Mouse (Mus musculus) midbrain, postnatal 0 days (tissue): ENCODE measurements around the gene Nek6. TPM values are rescaled to one million over a fixed set of nuclear protein-coding genes. Genes with fewer than 3 reads are reported as not detected.

Experiments used
- ATAC-seq: fragments of 200-750 bp; cut with Nextera tagmentation; 2 replicates; pipeline ENCODE4 v1.8.0; 2017; ENCODE audit warnings: moderate number of reproducible peaks, mild to moderate bottlenecking, moderate TSS enrichment, moderate library complexity; ENCODE audit not compliant: low FRiP score
- DNase-seq: peaks from one replicate; pipeline ENCODE4 v3.0.0-alpha.2; 2015; ENCODE audit warnings: low spot score
- H3K27ac ChIP-seq: fragments of 300-500 bp; sonication (generic); 2 replicates; pipeline ENCODE4 v1.5.1; 2014; ENCODE audit warnings: low read depth, mild to moderate bottlenecking, low read length, mixed read lengths
- H3K27me3 ChIP-seq: fragments of 300-500 bp; sonication (generic); 2 replicates; pipeline ENCODE4 v1.6.1; 2014; ENCODE audit warnings: low read length, control low read depth, mixed read lengths; ENCODE audit not compliant: insufficient read depth
- H3K36me3 ChIP-seq: fragments of 300-500 bp; sonication (generic); 2 replicates; pipeline ENCODE4 v1.6.1; 2014; ENCODE audit warnings: low read length, control low read depth, mixed read lengths; ENCODE audit not compliant: insufficient read depth
- H3K4me1 ChIP-seq: fragments of 300-500 bp; sonication (generic); 2 replicates; pipeline ENCODE4 v1.6.1; 2014; ENCODE audit warnings: mild to moderate bottlenecking, control low read depth, antibody characterized with exemption, low read length, mixed read lengths; ENCODE audit not compliant: insufficient read depth
- H3K4me2 ChIP-seq: fragments of 300-500 bp; sonication (generic); 2 replicates; pipeline ENCODE4 v1.6.1; 2014; ENCODE audit warnings: low read depth, mild to moderate bottlenecking, low read length, mixed read lengths; ENCODE audit not compliant: poor library complexity, severe bottlenecking
- H3K4me3 ChIP-seq: fragments of 300-500 bp; sonication (generic); 2 replicates; pipeline ENCODE4 v1.5.1; 2014; ENCODE audit warnings: low read depth, mild to moderate bottlenecking, low read length, moderate library complexity
- H3K9ac ChIP-seq: fragments of 300-500 bp; sonication (generic); replicated peaks from 2 replicates; pipeline ENCODE4 v1.6.1; 2014; ENCODE audit warnings: mild to moderate bottlenecking, low read length, moderate library complexity, mixed read lengths; ENCODE audit not compliant: poor library complexity, severe bottlenecking
- H3K9me3 ChIP-seq: fragments of 300-500 bp; sonication (generic); 2 replicates; pipeline ENCODE4 v1.6.1; 2016; ENCODE audit warnings: low read length, control low read depth
- CTCF ChIP-seq: IDR thresholded peaks from 2 replicates; pipeline ENCODE4 v1.5.1; 2016; ENCODE audit warnings: antibody characterized with exemption, mild to moderate bottlenecking
- WGBS: fragments of 180-500 bp; shearing (Covaris S2); extraction: QIAGEN DNeasy Blood & Tissue Kit; methylation state at CpG from one replicate; pipeline ENCODE4 v1.1.7; 2014; 5-methylcytosine and 5-hydroxymethylcytosine counted together
- polyA plus RNA-seq: library from polyadenylated mRNA; unstranded; fragments of >200 nt; fragmentation: Nextera tagmentation; extraction: Ambion mirVana; gene quantifications from 2 replicates; pipeline ENCODE4 v1.2.1, GENCODE M21; 2015
- total RNA-seq: library from RNA; depleted of rRNA; stranded (reverse); fragments of >200 nt; gene quantifications from 2 replicates; pipeline ENCODE4 v1.2.3, GENCODE M21; 2014

Nek6 gene
- total and polyA plus RNA-seq, 2 experiments from 2014 or later, result 22.8 to 56.0 TPM

- H3K4me1 ChIP-seq, result no peaks in the 10 kb centered on the region
- no peak overlapping the region for H3K4me2 ChIP-seq
- ATAC-seq (peak; percentile 53; the same call in 1 of the 2 replicates), DNase-seq (peak; percentile 84)
- no peaks in the 10 kb centered on the region for H3K9me3 ChIP-seq
- WGBS, result 34% methylated on average over 6 of the region's 6 CpGs
- peak; percentile 84 for TF ChIP-seq CTCF
- H3K4me3 ChIP-seq, result no peak overlapping the region
- no peaks in the 10 kb centered on the region for H3K27me3 ChIP-seq
- no peak overlapping the region for H3K27ac ChIP-seq
- H3K9ac ChIP-seq, result peak overlapping the region; percentile 46
- peaks cover 18% of the 10 kb centered on the region; the same call in 1 of the 2 replicates for H3K36me3 ChIP-seq
Measured at GRCm38 (mm10) chr2:38591751-38592459, 80.5 kb downstream of the Nek6 start.

GRCm38 (mm10) chr2:38594874-38595273 lies 83.4 kb downstream of the Nek6 start:
- 51% methylated on average over 7 of the region's 7 CpGs for WGBS
- DNase-seq, result no peak

GRCm38 (mm10) chr2:38597896-38598295 lies 86.5 kb downstream of the Nek6 start:
- no peak overlapping the region for H3K27ac ChIP-seq
- H3K9me3 ChIP-seq, result no peaks in the 10 kb centered on the region
- WGBS, result 94% methylated on average over 1 of the region's 1 CpGs

More at GRCm38 (mm10) chr2:38594874-38595273, 83.4 kb downstream of the Nek6 start:
- Histone ChIP-seq H3K4me1 (no peaks in the 10 kb centered on the region), H3K27ac (no peak overlapping the region), H3K9ac (no peak overlapping the region), H3K9me3 (no peaks in the 10 kb centered on the region), H3K4me2 (no peak overlapping the region), H3K4me3 (no peak overlapping the region), H3K36me3 (peaks cover 4% of the 10 kb centered on the region; the same call in 1 of the 2 replicates), H3K27me3 (no peaks in the 10 kb centered on the region)
- ATAC-seq, result no peak
- TF ChIP-seq CTCF, result no peak

GRCm38 (mm10) chr2:38598395-38598794 lies 87.0 kb downstream of the Nek6 start:
- ATAC-seq (no peak), DNase-seq (no peak)
- no peaks in the 10 kb centered on the region for H3K27me3 ChIP-seq
- H3K9ac ChIP-seq, result no peak overlapping the region
- no peaks in the 10 kb centered on the region for H3K9me3 ChIP-seq
- H3K4me2 ChIP-seq, result no peak overlapping the region
- no peaks in the 10 kb centered on the region for H3K36me3 ChIP-seq
- 86% methylated on average over 2 of the region's 2 CpGs for WGBS
- H3K4me1 ChIP-seq, result no peaks in the 10 kb centered on the region
- TF ChIP-seq CTCF, result no peak
- no peak overlapping the region for H3K27ac ChIP-seq
- no peak overlapping the region for H3K4me3 ChIP-seq

More at GRCm38 (mm10) chr2:38597896-38598295, 86.5 kb downstream of the Nek6 start:
- no peak overlapping the region for H3K9ac ChIP-seq
- no peaks in the 10 kb centered on the region for H3K27me3 ChIP-seq
- H3K4me1 ChIP-seq, result no peaks in the 10 kb centered on the region
- no peak for ATAC-seq
- no peak for DNase-seq
- no peak overlapping the region for H3K4me2 ChIP-seq
- peak; percentile 39 for TF ChIP-seq CTCF
- no peaks in the 10 kb centered on the region for H3K36me3 ChIP-seq
- no peak overlapping the region for H3K4me3 ChIP-seq

- Histone ChIP-seq H3K4me1 (no peaks in the 10 kb centered on the region), H3K9me3 (no peaks in the 10 kb centered on the region), H3K4me3 (no peak overlapping the region), H3K9ac (no peak overlapping the region), H3K27me3 (no peaks in the 10 kb centered on the region), H3K27ac (no peak overlapping the region), H3K4me2 (no peak overlapping the region), H3K36me3 (no peaks in the 10 kb centered on the region)
- no peak for TF ChIP-seq CTCF
- no peak for DNase-seq
- no peak for ATAC-seq
Measured at GRCm38 (mm10) chr2:38600842-38601241, 89.4 kb downstream of the Nek6 start.

GRCm38 (mm10) chr2:38607716-38608115 lies 96.3 kb downstream of the Nek6 start:
- Histone ChIP-seq H3K27me3 (no peaks in the 10 kb centered on the region), H3K36me3 (no peaks in the 10 kb centered on the region), H3K27ac (no peak overlapping the region), H3K4me2 (no peak overlapping the region), H3K9me3 (no peaks in the 10 kb centered on the region), H3K9ac (no peak overlapping the region), H3K4me3 (no peak overlapping the region), H3K4me1 (no peaks in the 10 kb centered on the region)
- DNase-seq (no peak), ATAC-seq (no peak)
- TF ChIP-seq CTCF, result no peak
- WGBS, result 97% methylated on average over 1 of the region's 1 CpGs
